Mouse (Mus musculus) layer of hippocampus, adult 2 months (tissue): Measurements from ENCODE around the gene Dnajb3. TPM values are rescaled to one million over a fixed set of nuclear protein-coding genes. Genes with fewer than 3 reads are reported as not detected.

Source experiments
- DNase-seq, 2 experiments: peaks; one replicate each; pipeline ENCODE4 v3.0.0; 2022; ENCODE audit warnings: low spot score in 2 of 2
- H3K27ac ChIP-seq: fragments of 200-600 bp; 2 replicates; pipeline ENCODE4 v1.8.1; 2022
- H3K4me3 ChIP-seq: fragments of 200-600 bp; 2 replicates; pipeline ENCODE4 v1.8.1; 2022; ENCODE audit warnings: mild to moderate bottlenecking
- CTCF ChIP-seq: fragments of 200-600 bp; conservative IDR thresholded peaks from 2 replicates; pipeline ENCODE4 v1.8.1; 2022; ENCODE audit warnings: antibody characterized with exemption, mild to moderate bottlenecking, moderate library complexity
- total RNA-seq, 2 experiments: library from RNA; stranded (reverse); gene quantifications; 2 replicates each; pipeline ENCODE4 v1.2.3; 2021

Gene Dnajb3
- total RNA-seq, 2 experiments from 2014 or later = 2.9 to 3.8 TPM

DNA sequence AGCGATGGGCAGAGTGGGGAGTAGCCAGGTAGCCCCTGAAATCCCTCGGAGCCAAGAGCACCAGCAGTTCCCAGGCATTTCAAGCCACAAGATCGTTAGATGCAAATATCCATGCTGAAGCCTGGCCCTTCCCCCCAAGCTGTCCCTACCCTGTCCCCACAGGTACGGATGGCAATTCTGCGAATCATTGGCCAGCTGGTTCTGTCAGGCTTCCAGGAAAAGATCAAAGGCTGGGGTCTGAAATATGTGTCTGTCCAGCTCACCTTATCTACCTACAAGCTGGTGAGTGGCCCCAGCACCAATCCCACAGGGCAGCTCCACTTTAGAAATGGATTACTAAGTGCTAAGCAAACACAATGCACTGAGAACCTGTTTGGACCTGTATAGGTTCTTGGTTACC is 31.7 kb upstream of the Dnajb3 start:
- no peak overlapping the region for H3K4me3 ChIP-seq
- no peak for TF ChIP-seq CTCF

DNA sequence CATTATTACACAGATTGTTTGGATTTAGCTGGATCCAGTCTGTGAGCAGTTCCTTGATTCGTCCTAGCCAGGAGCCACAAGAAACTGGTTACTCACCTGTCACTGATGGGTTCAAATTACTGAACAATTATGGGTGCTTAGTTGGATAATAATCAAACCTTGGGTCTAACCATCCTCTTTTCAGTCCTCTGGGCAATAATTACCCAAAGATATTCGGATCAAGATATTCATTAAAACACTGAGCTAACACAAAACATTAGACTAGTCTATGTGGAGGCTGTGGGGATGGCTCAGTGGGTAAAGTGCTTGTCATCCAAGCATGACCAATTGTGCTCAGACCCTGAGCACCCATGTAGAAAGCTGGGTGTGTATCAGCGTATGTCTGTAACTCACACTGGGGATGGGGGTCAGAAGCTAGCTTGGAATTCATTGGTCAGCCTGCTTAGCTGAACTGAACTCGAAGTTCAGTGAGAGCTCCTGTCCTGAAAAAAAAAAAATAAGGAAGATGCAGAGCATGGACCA is 30.4 kb upstream of the Dnajb3 start:
- H3K4me3 ChIP-seq = no peak overlapping the region
- no peak overlapping the region for H3K27ac ChIP-seq
- no peak for DNase-seq
- TF ChIP-seq CTCF = no peak

More for the DNA sequence above, 31.7 kb upstream of the Dnajb3 start:
- no peak overlapping the region for H3K27ac ChIP-seq
- DNase-seq = no peak

DNA sequence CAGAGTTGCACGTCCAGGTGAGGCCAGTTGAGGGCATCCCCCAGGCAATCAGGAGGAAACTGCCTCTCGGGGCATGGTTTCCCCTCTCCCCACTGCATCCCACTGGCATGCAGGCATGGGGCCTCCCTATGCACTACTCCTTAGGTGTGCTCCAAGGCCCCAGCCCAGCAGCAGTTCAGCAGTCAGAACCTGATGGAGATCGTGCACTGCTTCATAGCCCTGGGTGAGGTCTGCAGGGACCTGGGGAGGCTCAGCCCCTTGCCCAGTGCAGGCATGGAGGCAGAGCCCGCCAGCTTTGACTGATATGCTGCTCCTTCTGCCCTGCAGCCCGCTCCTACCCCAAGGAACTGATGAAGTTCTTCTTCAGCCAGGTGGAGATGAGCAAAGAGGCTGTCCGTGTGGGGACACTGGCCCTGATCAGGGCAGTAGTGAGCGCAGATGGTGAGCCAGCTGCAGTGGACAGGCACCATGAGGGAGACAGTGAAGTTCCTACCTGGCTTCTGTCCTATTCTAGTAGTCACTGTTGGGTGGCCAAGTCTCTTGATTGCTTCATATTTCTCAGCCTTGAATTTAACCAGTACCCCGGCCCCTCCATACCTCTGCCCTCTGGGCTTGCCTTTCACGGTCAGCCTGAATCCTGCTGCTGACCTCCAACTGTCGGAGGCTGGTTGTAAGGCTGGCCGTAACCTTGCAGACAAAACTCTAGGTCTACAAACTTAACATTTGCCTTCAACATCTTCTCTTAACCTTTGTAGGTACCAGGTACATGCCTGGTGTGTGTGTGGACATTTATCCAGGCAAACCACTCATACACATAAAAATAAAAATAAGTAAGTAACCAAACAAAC is 29.7 kb upstream of the Dnajb3 start:
- TF ChIP-seq CTCF = no peak
- H3K4me3 ChIP-seq = no peak overlapping the region
- H3K27ac ChIP-seq = no peak overlapping the region
- no peak for DNase-seq

DNA sequence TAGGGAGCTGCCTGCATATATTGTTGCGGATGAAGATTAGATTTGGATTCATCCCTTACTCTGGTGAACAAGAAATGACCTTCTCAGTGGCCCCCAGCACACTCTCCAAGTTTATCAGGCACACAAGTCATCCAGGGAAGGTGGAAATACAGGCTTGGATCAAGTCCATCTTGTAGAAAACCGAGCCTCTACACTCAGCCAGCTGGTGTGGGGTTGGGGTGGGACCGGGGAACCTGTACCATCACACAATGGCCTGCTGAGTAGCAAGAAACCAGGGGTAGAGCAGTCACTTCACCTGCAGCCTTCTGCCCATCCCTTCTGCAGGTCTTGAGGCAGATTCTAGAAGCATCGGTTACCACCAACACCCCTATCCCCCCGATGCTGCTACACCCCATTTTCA is 29.1 kb upstream of the Dnajb3 start:
- DNase-seq = no peak
- no peak overlapping the region for H3K27ac ChIP-seq
- TF ChIP-seq CTCF = no peak
- H3K4me3 ChIP-seq = no peak overlapping the region

- no peak for TF ChIP-seq CTCF
- no peak overlapping the region for H3K4me3 ChIP-seq
- H3K27ac ChIP-seq = no peak overlapping the region
- DNase-seq = no peak
Measured at GRCm38 (mm10) chr1:88234248-88234610, 28.6 kb upstream of the Dnajb3 start.

DNA sequence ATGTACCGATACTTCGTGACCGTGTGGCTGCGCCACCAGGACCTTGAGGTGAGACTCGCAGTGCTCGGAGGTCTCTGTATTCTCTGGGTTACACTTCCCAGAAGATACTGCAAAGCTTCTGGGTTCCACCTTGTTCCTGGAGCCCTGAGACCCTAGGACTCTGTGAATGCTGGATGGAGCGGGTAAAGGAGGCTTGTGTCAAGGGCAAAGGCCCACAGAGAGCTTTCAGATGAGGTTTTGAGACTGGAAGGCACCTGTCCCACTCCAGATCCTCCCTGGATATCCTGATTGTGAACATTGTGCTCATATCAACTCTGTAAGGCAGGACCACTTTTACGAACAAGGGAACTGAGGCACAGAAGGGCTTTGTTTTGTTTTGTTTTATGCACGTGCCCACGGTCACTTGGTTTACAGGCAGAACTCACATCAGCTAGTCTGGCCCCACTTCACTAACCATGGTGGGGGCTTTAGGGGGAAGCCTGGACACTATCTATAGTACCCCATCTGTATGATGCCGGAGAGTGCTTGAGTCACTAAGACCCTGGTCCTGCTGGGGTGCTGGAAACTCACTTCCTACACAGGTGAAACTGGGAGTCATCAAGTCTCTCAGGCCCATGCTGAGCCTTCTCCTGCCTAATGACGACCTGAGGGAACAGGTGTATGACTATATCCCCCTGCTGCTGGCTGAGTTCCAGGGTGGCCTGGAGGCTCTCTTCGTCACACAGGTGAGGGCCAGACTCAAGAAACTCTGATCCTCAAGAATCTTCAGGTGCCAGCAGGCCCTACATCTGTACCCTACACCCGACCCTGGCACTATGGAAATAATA is 28.1 kb upstream of the Dnajb3 start:
- H3K27ac ChIP-seq = no peak overlapping the region
- no peak overlapping the region for H3K4me3 ChIP-seq
- no peak for DNase-seq
- TF ChIP-seq CTCF = no peak

GRCm38 (mm10) chr1:88232664-88233380 is 27.2 kb upstream of the Dnajb3 start:
- no peak overlapping the region for H3K27ac ChIP-seq
- TF ChIP-seq CTCF = no peak
- no peak overlapping the region for H3K4me3 ChIP-seq
- no peak for DNase-seq

GRCm38 (mm10) chr1:88231803-88232499 is 26.4 kb upstream of the Dnajb3 start:
- DNase-seq = no peak
- Histone ChIP-seq H3K27ac (no peak overlapping the region), H3K4me3 (no peak overlapping the region)
- TF ChIP-seq CTCF = no peak

GRCm38 (mm10) chr1:88230981-88231802 is 25.6 kb upstream of the Dnajb3 start:
- Histone ChIP-seq H3K4me3 (no peak overlapping the region), H3K27ac (no peak overlapping the region)
- no peak for TF ChIP-seq CTCF
- no peak for DNase-seq

- no peak overlapping the region for H3K4me3 ChIP-seq
- no peak overlapping the region for H3K27ac ChIP-seq
- TF ChIP-seq CTCF = no peak
- no peak for DNase-seq
Measured at GRCm38 (mm10) chr1:88230421-88230820, 24.8 kb upstream of the Dnajb3 start.

DNA sequence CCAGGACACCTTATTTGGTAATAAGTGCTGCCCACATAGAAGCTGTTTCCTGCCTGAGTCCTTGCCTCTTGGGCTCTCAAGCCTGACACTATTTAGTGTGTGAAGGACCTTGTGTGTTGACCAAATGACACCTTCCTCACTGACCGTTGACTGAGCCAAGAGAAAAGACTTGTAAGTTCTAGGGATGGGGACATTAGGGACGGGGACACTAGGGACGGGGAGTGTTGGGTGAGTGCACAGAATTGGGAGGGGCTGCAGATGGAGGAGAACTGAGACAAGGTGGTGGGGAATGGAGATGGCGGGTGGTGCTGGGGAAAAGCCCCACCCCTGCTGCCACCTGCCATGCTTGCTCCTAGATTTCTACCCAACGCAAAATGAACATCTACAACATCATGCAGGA is 24.4 kb upstream of the Dnajb3 start:
- no peak for DNase-seq
- no peak overlapping the region for H3K27ac ChIP-seq
- TF ChIP-seq CTCF = no peak
- H3K4me3 ChIP-seq = no peak overlapping the region
